Mouse (Mus musculus): ENCODE results near the gene Smarcb1.

The Smarcb1 gene

DNA sequence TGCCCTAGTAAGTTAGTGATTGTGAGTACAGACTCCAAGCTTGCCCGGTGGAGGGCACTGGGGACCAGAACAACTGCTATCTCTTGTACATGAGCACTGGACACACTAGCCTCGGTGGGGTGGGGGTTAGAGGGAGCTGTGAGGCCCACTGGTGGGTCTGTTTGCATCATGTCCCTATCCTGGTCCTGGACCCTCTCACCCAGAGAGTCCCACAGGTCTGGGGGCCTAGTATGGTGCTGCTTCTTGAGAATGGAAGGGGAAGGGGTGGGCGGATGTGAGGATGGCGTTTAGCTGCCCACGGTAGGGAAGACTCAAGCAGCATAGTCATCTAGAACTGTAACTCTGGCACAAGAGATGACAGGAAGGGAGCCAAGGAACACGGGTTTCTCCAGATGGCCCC lies 66.6 kb downstream of the Smarcb1 start:
- DNase-seq, result no peak

DNA sequence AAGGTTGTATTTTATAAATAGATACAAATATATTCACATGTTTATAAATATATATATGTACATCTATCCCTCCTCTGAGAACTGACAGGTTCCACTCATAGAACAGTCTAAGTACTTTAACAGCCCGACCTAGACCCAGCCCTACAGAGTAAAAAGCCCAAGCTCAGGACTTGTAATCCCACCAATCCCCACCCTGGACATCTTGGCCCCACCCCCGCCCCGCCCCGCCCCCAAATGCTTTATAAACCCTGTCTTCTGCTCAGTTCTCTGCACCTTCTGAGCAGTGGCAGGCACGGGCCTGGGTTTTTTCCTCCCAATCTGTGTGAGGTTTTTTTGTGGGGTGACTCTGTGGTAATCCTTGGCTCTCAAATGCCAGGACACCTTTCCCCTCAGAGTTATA lies 67.3 kb downstream of the Smarcb1 start:
- no peak for DNase-seq

DNA sequence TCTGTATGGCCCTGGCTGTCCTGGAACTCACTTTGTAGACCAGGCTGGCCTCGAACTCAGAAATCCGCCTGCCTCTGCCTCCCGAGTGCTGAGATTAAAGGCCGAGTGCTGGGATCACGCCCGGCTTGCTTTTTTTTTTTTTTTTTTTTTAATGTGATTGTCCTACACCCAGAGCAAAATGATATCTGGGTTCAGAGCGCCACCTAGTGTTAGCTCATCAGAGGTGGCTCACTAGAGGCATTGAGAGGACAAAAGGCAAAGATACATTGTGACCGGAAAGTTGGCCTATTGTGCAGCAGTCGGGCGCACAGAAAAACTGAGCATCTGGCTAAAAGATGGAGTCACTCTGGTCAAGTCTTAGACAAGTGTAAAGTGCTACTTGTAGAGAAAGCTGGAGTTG lies 68.0 kb downstream of the Smarcb1 start:
- DNase-seq, result peak; percentile 55 to 77

DNA sequence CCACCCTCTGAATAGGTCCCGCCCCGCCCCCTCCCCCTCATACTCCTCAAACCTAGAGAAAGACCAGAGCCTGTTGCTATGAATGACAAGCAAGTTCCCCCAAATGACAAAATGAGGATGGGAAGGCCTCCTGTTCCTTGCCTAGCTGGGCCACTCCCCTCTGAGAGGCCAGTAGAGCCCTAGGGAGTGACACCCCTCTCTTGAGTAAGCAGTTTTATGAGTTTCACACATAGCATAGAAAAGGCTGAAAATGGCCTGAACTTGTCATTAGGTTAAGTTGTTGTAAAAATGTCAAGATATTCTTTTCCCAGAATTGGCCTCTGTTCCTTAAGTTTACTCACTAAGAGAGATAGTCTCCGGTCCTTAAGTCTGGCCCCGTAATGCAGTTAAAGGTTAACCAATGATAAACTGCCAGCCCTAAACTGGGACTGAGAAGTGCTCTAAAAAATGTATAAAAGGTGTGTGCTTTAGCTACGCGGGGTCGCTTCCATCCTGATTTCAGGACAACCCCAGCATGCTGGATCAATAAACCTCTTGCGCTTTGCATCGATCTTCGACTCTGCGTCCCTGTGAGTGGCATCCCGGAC lies 68.8 kb downstream of the Smarcb1 start:
- no peak for DNase-seq

DNA sequence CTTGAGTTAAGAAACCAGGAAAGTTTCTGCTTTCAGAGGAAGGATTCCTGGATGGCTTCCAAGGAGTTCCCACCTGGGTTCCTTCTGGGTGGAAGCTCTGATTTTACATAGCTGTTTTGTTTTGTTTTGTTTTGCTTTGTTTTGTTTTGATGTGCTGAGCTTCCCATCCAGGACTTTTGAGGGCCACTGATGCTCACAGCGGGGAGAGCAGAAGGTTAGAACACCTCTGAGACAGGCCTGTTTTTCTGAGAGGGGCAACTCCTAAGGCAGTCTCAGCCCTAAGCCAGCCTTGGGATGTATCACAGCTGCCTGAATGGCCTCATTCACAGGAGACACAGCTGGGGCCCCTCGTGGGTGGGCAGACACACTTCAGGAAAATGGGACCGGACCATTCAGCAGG lies 69.7 kb downstream of the Smarcb1 start:
- no peak for DNase-seq

DNA sequence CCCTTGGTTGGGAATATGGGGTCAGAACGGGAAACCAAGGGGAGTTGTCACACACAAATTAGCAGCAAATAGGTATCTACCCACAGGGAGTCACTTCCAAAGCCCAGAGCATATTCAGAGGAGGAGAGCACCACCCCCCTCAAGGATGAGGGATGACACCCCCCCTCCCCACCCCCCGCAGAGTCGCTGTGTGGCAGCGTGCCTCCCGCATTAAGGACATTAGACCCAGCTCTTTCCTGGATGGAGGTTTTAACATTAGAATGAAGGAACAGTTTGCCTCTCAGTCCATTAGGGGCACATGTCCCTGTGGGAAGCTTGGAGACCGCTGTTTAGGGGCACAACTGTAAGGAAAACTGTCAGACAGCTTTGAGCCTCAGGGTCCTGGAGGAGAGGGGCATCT lies 70.3 kb downstream of the Smarcb1 start:
- no peak for DNase-seq

DNA sequence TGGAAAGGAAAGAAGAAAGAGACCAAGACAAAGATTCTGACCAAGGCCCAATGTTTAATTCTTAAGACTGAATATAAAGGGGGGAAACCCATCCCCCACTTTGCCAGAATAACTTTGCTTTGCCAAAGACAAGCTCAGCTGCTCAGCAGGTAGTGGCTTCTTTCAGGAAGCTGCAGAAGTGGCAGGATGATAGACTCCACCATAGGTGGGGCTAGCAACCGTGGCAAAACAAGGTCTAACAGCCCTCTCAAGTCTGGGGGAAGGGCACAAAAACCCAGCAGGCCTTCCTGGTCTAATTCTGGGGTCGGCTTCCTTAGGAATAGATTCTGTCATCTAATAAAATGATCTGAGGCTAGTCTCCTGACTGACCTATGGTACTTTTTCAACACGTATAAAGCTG lies 73.0 kb downstream of the Smarcb1 start:
- DNase-seq, result no peak
